Mouse (Mus musculus) lung, embryonic 15.5 days (tissue): ENCODE data around the gene Vmn1r236. TPM values are rescaled to one million over a fixed set of nuclear protein-coding genes. Genes with fewer than 3 reads are reported as not detected.

Source experiments
- ATAC-seq: fragments of 200-750 bp; cut with Nextera tagmentation; 2 replicates; pipeline ENCODE4 v1.8.0; 2017; ENCODE audit warnings: moderate number of reproducible peaks, borderline replicate concordance; ENCODE audit not compliant: low FRiP score, low TSS enrichment; ENCODE audit errors: extremely low read depth
- H3K27ac ChIP-seq: fragments of 300-500 bp; sonication (generic); 2 replicates; pipeline ENCODE4 v1.5.1; 2015; ENCODE audit warnings: moderate library complexity, mild to moderate bottlenecking, inconsistent platforms
- H3K27me3 ChIP-seq: fragments of 300-500 bp; sonication (generic); 2 replicates; pipeline ENCODE4 v1.6.1; 2015; ENCODE audit warnings: inconsistent platforms
- H3K36me3 ChIP-seq: fragments of 300-500 bp; sonication (generic); 2 replicates; pipeline ENCODE4 v1.6.1; 2015; ENCODE audit warnings: inconsistent platforms
- H3K4me1 ChIP-seq: fragments of 300-500 bp; sonication (generic); 2 replicates; pipeline ENCODE4 v1.6.1; 2015; ENCODE audit warnings: inconsistent platforms
- H3K4me2 ChIP-seq: fragments of 300-500 bp; sonication (generic); 2 replicates; pipeline ENCODE4 v1.6.1; 2015; ENCODE audit warnings: inconsistent platforms, mild to moderate bottlenecking, moderate library complexity
- H3K4me3 ChIP-seq: fragments of 300-500 bp; sonication (generic); 2 replicates; pipeline ENCODE4 v1.5.1; 2015; ENCODE audit warnings: mild to moderate bottlenecking, inconsistent platforms
- H3K9ac ChIP-seq: fragments of 300-500 bp; sonication (generic); 2 replicates; pipeline ENCODE4 v1.6.1; 2015; ENCODE audit warnings: inconsistent platforms
- H3K9me3 ChIP-seq: fragments of 300-500 bp; sonication (generic); 2 replicates; pipeline ENCODE4 v1.6.1; 2016; ENCODE audit warnings: inconsistent platforms
- WGBS: fragments of 180-500 bp; shearing (Covaris S2); methylation state at CpG from one replicate; pipeline ENCODE4 v1.1.7; 2015; 5-methylcytosine and 5-hydroxymethylcytosine counted together
- microRNA-seq: library from miRNA; unstranded; fragments of <30 nt; microRNA quantifications from one replicate; pipeline ENCODE4, GENCODE M21; 2016
- polyA plus RNA-seq: library from polyadenylated mRNA; unstranded; fragments of >200 nt; fragmentation: Nextera tagmentation; extraction: Ambion mirVana; gene quantifications from 2 replicates; pipeline ENCODE4 v1.2.1, GENCODE M21; 2015

The Vmn1r236 gene
- not detected in 2 replicates for polyA plus RNA-seq

DNA sequence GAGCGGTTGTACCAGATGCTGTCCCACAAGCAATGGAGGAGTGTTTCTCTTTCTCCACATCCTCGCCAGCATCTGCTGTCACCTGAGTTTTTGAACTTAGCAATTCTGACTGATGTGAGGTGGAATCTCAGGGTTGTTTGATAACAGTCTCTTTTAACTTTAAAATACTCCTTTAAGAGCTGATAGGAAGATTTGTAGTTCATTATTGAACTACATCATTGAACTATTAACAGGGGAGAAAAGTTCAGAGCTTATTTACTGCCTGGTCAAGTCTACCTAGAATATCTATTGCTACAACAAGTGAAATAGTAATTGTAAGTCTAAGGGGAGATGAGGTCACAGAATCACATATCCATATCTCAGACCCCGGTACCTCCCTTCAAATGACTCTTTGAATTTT is at the start of gene Vmn1r236:
Vmn1r236 (plus strand) TSS at position 301 of the 400 bp plus-strand sequence.
- WGBS, result 69% methylated on average over 3 of the region's 3 CpGs
- no peaks in the 10 kb centered on the region for H3K36me3 ChIP-seq
- no peaks in the 10 kb centered on the region for H3K9me3 ChIP-seq
- H3K27me3 ChIP-seq, result no peaks in the 10 kb centered on the region
- H3K4me1 ChIP-seq, result no peaks in the 10 kb centered on the region
- H3K4me2 ChIP-seq, result no peak within 1 kb of the TSS
- no peak for ATAC-seq
- H3K4me3 ChIP-seq, result no peak within 1 kb of the TSS
- no peak within 1 kb of the TSS for H3K27ac ChIP-seq
- H3K9ac ChIP-seq, result no peak within 1 kb of the TSS

DNA sequence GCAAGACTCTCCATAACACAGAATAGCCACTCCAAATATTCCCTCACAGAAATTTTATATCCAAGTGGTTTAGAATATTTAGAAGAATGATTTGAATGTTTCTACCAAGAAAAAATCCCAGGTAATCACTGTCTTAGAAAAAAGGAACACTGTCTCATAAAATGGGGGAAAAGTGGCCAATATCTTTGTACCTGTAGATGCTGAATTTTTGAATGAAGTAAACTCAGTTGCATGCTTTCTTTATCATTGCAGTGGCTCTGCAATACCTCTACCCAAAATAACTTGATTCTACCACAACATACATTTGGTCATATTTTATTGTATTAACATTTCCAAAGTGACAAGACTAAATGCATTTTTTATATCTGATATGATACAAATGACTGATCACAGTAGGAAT is 26.6 kb upstream of the Vmn1r236 start, which contains the start of gene Vmn1r235:
Vmn1r235 (plus strand) TSS at position 301 of the 400 bp plus-strand sequence.
- H3K4me2 ChIP-seq, result no peak within 1 kb of the TSS
- no peak for ATAC-seq
- H3K27ac ChIP-seq, result no peak within 1 kb of the TSS
- H3K4me1 ChIP-seq, result no peaks in the 10 kb centered on the region
- H3K27me3 ChIP-seq, result no peaks in the 10 kb centered on the region
- H3K4me3 ChIP-seq, result no peak within 1 kb of the TSS
- no peaks in the 10 kb centered on the region for H3K9me3 ChIP-seq
- no peak within 1 kb of the TSS for H3K9ac ChIP-seq
- H3K36me3 ChIP-seq, result no peaks in the 10 kb centered on the region

DNA sequence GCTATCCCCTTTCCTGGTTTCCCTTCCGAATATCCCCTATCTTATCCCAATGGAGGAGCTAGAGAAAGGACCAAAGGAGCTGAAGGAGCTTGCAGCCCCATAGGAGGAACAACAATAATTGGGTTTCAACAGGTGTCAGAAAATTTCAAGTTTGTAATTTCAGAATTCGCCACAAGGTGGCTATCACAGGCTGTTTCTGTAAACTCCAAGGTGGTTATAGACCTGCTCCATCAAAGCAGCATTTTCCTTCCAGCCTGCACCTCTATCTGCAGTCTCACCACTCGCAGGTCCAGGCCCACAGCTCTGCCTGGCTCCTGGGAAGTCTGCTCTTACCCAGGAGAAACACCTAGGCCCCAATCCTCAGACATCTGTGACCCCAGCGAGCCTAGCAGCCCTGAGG is 10.6 kb upstream of the Vmn1r236 start:
- no peak for ATAC-seq
- Histone ChIP-seq H3K4me3 (no peak overlapping the region), H3K36me3 (no peaks in the 10 kb centered on the region), H3K9ac (no peak overlapping the region), H3K9me3 (no peaks in the 10 kb centered on the region), H3K27ac (no peak overlapping the region), H3K27me3 (no peaks in the 10 kb centered on the region), H3K4me1 (no peaks in the 10 kb centered on the region), H3K4me2 (no peak overlapping the region)
- WGBS, result 15% methylated on average over 4 of the region's 4 CpGs

DNA sequence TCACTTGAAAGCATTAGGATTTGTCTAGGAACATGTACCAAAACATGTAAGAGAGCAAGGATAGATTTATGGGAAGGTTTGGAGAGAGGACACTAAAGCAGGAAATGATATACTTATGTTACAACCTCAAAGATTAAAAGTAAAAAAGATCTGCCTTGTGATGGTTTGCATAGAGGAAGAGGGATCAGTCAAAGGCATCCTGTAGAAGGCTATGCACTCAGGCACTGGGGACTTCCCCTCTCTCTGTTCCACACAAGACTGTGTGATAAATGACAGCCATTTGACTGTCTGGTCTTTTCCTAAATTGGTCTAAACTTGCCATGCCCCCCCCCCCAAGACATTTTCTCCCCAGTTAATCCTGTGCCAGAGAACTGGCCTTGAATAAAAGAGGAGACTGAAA is 1.7 kb downstream of the Vmn1r236 start:
- ATAC-seq, result no peak
- no peak overlapping the region for H3K9ac ChIP-seq

DNA sequence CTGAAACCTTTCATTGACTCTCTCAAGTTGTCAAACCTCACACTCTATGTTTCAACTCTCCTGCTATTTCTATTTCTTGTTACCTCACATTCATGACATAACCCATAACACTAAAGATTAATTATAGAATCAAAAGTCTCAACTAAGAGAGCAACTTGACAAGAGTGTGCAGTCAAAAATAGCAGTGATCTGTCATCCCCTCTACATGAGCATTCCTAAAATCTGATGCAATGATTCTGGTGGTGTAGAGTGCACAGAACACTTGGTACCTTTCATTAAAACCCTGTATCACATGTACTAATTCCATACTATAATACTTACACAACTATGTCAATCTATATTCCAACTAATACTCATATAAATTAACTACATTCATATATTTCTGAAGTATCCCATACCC is 7.0 kb downstream of the Vmn1r236 start:
- no peak overlapping the region for H3K27ac ChIP-seq
- H3K27me3 ChIP-seq, result no peaks in the 10 kb centered on the region
- no peak for ATAC-seq
- no peak overlapping the region for H3K4me3 ChIP-seq
- H3K4me2 ChIP-seq, result no peak overlapping the region
- no peaks in the 10 kb centered on the region for H3K9me3 ChIP-seq
- no peaks in the 10 kb centered on the region for H3K36me3 ChIP-seq
- no peak overlapping the region for H3K9ac ChIP-seq
- H3K4me1 ChIP-seq, result no peaks in the 10 kb centered on the region

More for the DNA sequence above, 1.7 kb downstream of the Vmn1r236 start:
- Histone ChIP-seq H3K9me3 (no peaks in the 10 kb centered on the region), H3K4me3 (no peak overlapping the region), H3K27ac (no peak overlapping the region), H3K36me3 (no peaks in the 10 kb centered on the region), H3K4me1 (no peaks in the 10 kb centered on the region), H3K4me2 (no peak overlapping the region), H3K27me3 (no peaks in the 10 kb centered on the region)

DNA sequence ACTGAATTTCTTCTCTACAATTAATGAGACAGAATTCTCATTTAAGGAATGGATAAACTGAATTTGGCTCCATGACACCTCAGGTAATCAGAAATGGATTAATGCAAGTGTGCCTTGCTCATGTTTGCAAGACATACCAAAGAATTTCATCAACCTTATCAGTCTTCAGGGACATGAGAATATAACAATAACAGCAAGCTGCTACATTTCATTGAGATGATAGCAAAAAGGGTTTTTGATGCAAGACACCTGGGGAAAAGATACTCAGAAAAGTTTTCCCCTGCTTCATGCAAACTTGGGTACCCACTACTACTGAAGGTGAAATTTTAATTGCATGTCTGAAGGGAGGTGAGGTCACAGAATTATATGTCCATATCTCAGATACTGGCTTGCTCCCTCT is 28.8 kb downstream of the Vmn1r236 start, which contains the start of gene Vmn1r237:
Vmn1r237 (plus strand) TSS at position 301 of the 400 bp plus-strand sequence.
- ATAC-seq, result no peak
- Histone ChIP-seq H3K4me2 (no peak within 1 kb of the TSS), H3K4me1 (no peaks in the 10 kb centered on the region), H3K9ac (no peak within 1 kb of the TSS), H3K27me3 (no peaks in the 10 kb centered on the region), H3K4me3 (no peak within 1 kb of the TSS), H3K36me3 (no peaks in the 10 kb centered on the region), H3K9me3 (no peaks in the 10 kb centered on the region), H3K27ac (no peak within 1 kb of the TSS)

Small RNA genes lying within 50 kb of the gene (microRNA-seq; reads per million reads assigned to microRNA genes)
- not detected for gene Gm26384

Other genes starting within 250 kb of the Vmn1r236 start
- not detected in 2 replicates for gene Vmn1r234, start 56.9 kb upstream of the Vmn1r236 start, polyA plus RNA-seq
- gene Vmn1r235, start 26.5 kb upstream of the Vmn1r236 start, polyA plus RNA-seq, result not detected in 2 replicates
- gene Vmn1r237, start 28.9 kb downstream of the Vmn1r236 start, polyA plus RNA-seq, result not detected in 2 replicates
- 2.2 and 2.4 TPM in 2 replicates for gene Zfp677, start 100.8 kb downstream of the Vmn1r236 start, polyA plus RNA-seq
- 6.3 and 7.0 TPM in 2 replicates for gene Zfp54, start 140.3 kb downstream of the Vmn1r236 start, polyA plus RNA-seq
- 15.3 and 15.8 TPM in 2 replicates for gene Zfp51, start 167.4 kb downstream of the Vmn1r236 start, polyA plus RNA-seq
- gene Zfp53, start 206.1 kb downstream of the Vmn1r236 start, polyA plus RNA-seq, result 10.7 and 11.8 TPM in 2 replicates